In genomic region chr6:71770856-71771255, GRCm38 (mm10) we compare ENCODE assay signal across 11 mouse cellular contexts.
"Had no signal": no experiment of that assay in that cellular context is flagged by ENCODE, and none has a peak within 500 bp of the region (broad histone marks: within the 10 kb centered on the region; RNA-seq: fewer than 3 reads in every experiment).

No protein-coding gene starts in this region.

- H3K4me3 ChIP-seq: kidney, embryonic 15.5 days; limb, embryonic 10.5 days; midbrain, embryonic 10.5 days; stomach, embryonic 15.5 days had no signal

- ATAC-seq: midbrain, embryonic 16.5 days had no signal

- H3K27me3 ChIP-seq: kidney, embryonic 15.5 days; stomach, embryonic 15.5 days had no signal

- H3K4me1 ChIP-seq: kidney, embryonic 15.5 days; limb, embryonic 10.5 days; midbrain, embryonic 10.5 days; stomach, embryonic 15.5 days had no signal

- DNase-seq: kidney, adult 18-20 months; kidney, postnatal 14 days; lung, postnatal 36 days; right cerebral cortex, postnatal 14 days; thymus, postnatal 4 days had no signal

- H3K9ac ChIP-seq: kidney, embryonic 15.5 days; stomach, embryonic 15.5 days had no signal

- H3K9me3 ChIP-seq: kidney, embryonic 15.5 days; limb, embryonic 10.5 days; stomach, embryonic 15.5 days had no signal

- H3K27ac ChIP-seq: kidney, embryonic 15.5 days; limb, embryonic 10.5 days; midbrain, embryonic 10.5 days; stomach, embryonic 15.5 days had no signal

- H3K36me3 ChIP-seq: kidney, embryonic 15.5 days; limb, embryonic 10.5 days; stomach, embryonic 15.5 days had no signal

- H3K4me2 ChIP-seq: kidney, embryonic 15.5 days; liver, embryonic 11.5 days; stomach, embryonic 15.5 days had no signal
